Mouse (Mus musculus) olfactory bulb, adult 2 months (tissue): ENCODE measurements at regions not wholly inside any gene's neighbourhood (a gene's known extent, or its start where the extent isn't known, plus 50 kb on each side); places are given as distances from the start of the nearest gene placed in this dataset.

ENCODE experiments used
- H3K27ac ChIP-seq: fragments of 200-500 bp; 2 replicates; pipeline ENCODE4 v1.5.1; 2012; ENCODE audit warnings: low read depth, low read length; ENCODE audit not compliant: insufficient read depth
- H3K4me1 ChIP-seq: fragments of 200-500 bp; 2 replicates; pipeline ENCODE4 v1.6.1; 2012; ENCODE audit warnings: low read length; ENCODE audit not compliant: control insufficient read depth, insufficient read depth
- H3K4me3 ChIP-seq: fragments of 200-500 bp; 2 replicates; pipeline ENCODE4 v1.5.1; 2012; ENCODE audit warnings: mild to moderate bottlenecking, low read depth, low read length, moderate library complexity; ENCODE audit not compliant: insufficient read depth
- CTCF ChIP-seq: fragments of 200-500 bp; IDR thresholded peaks from 2 replicates; pipeline ENCODE4 v1.5.1; 2012; ENCODE audit warnings: low read depth, mild to moderate bottlenecking, low read length, moderate library complexity; ENCODE audit not compliant: insufficient read depth
- POLR2A ChIP-seq: fragments of 200-500 bp; IDR thresholded peaks from 2 replicates; pipeline ENCODE4 v1.6.1; 2012; ENCODE audit warnings: mild to moderate bottlenecking, low read depth, low read length, moderate library complexity; ENCODE audit not compliant: insufficient read depth
- WGBS: fragments of 180-500 bp; shearing (Covaris S2); methylation state at CpG from one replicate; pipeline ENCODE4 v1.1.7; 2018; 5-methylcytosine and 5-hydroxymethylcytosine counted together

- TF ChIP-seq CTCF (no peak), POLR2A (no peak)
- no peak overlapping the region for H3K27ac ChIP-seq
- no peaks in the 10 kb centered on the region for H3K4me1 ChIP-seq
- 92% methylated on average over 8 of the region's 8 CpGs for WGBS
- H3K4me3 ChIP-seq = no peak overlapping the region
Observed at GRCm38 (mm10) chr5:53398428-53399058, 67.4 kb upstream of the Rbpj start.

DNA sequence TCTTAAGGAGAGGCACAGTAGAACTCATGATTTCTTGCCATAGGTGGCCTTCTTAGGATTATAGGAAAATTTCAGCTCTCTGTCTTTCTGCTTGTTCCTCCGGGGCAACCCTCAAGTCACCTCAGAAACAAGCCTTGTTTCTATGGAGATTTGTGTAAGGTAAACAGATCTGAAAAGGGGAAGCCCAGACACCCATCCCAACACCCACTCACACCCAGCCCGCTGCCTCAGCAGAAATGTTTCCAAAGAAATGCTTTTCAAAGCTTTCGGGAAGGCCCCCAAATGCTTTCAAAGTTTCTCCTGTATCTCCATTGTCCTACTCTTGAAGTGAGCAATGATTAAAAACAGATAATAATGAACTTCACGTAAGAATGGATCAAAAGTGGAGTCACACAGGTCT is 64.9 kb upstream of the Rbpj start:
- H3K4me3 ChIP-seq = no peak overlapping the region
- no peaks in the 10 kb centered on the region for H3K4me1 ChIP-seq
- 61% methylated on average over 4 of the region's 4 CpGs for WGBS
- no peak for TF ChIP-seq POLR2A
- TF ChIP-seq CTCF = no peak
- H3K27ac ChIP-seq = no peak overlapping the region

DNA sequence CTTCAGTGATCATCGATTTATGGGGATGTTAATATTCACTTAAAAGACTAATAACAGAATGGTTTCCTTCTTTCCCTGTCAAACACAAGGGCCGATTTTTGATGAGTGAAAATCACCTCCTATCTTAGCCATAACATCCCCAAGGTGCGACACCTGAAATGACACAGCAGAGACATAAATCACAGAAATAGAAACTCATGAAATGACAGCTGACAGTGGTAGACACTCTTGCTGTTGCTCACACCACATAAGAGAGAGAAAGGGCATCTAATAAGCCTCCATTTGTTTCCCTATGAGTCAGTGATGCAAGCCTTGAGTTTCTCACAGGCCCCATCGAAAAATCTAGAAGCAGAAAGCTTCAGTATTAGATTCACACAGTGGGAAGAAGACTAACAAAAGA is 63.9 kb upstream of the Rbpj start:
- 91% methylated on average over 4 of the region's 4 CpGs for WGBS

GRCm38 (mm10) chr5:53402619-53403151 is 63.3 kb upstream of the Rbpj start:
- WGBS = 89% methylated on average over 9 of the region's 9 CpGs

More for the DNA sequence above, 63.9 kb upstream of the Rbpj start:
- Histone ChIP-seq H3K4me3 (no peak overlapping the region), H3K27ac (no peak overlapping the region), H3K4me1 (no peaks in the 10 kb centered on the region)
- no peak for TF ChIP-seq CTCF
- TF ChIP-seq POLR2A = no peak

DNA sequence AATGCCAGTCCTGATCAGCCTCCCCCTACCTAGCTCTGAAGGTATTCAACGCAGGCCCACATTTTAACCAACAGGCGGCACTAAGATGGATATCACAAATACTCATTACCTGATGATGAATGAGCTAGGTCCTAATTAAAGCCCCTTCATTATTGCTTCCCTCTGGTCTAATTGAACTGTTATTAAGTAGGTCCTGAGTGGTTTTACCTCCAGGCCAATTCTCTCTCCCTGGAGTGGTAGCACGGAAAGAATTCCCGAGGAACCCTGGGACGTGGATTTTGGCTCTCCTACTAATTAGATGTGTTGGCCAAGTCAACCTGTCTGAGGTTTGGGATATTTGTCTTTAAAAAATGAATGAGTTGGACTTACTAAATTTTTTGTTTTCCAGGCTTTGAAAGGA is 60.0 kb upstream of the Rbpj start:
- Histone ChIP-seq H3K4me1 (no peaks in the 10 kb centered on the region), H3K4me3 (no peak overlapping the region), H3K27ac (no peak overlapping the region)
- 71% methylated on average over 5 of the region's 5 CpGs for WGBS
- TF ChIP-seq POLR2A = no peak
- TF ChIP-seq CTCF = no peak

More at GRCm38 (mm10) chr5:53402619-53403151, 63.3 kb upstream of the Rbpj start:
- TF ChIP-seq CTCF (no peak), POLR2A (no peak)
- Histone ChIP-seq H3K4me3 (no peak overlapping the region), H3K4me1 (no peaks in the 10 kb centered on the region), H3K27ac (no peak overlapping the region)

GRCm38 (mm10) chr5:53407646-53408045 is 58.3 kb upstream of the Rbpj start:
- no peak overlapping the region for H3K27ac ChIP-seq
- 92% methylated on average over 2 of the region's 2 CpGs for WGBS
- no peak overlapping the region for H3K4me3 ChIP-seq
- TF ChIP-seq POLR2A (no peak), CTCF (no peak)
- H3K4me1 ChIP-seq = no peaks in the 10 kb centered on the region

DNA sequence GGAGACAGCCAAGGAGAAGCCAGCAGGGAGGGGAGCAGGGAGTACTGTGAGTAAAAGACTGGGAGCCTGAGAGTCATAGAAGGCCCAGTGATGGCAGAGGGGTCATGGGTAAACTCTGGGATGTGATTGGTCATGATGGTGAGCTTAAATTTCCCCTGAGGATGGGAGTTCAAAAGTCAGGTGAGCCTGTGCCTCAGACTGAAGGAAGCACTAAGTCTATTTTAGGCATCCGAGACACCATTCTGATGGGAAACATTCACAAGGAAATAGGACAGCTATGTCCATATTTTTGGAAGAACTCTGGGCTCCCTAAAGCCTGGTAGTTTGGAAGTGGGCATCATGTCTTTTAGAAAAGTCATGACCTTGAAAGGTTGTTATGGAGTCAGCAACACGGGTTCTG is 57.7 kb upstream of the Rbpj start:
- H3K27ac ChIP-seq = no peak overlapping the region
- H3K4me3 ChIP-seq = no peak overlapping the region
- WGBS = 92% methylated on average over 2 of the region's 2 CpGs
- H3K4me1 ChIP-seq = no peaks in the 10 kb centered on the region
- no peak for TF ChIP-seq POLR2A
- no peak for TF ChIP-seq CTCF

GRCm38 (mm10) chr5:53409740-53410139 is 56.2 kb upstream of the Rbpj start:
- 85% methylated on average over 3 of the region's 3 CpGs for WGBS
- H3K4me3 ChIP-seq = no peak overlapping the region
- no peaks in the 10 kb centered on the region for H3K4me1 ChIP-seq
- H3K27ac ChIP-seq = no peak overlapping the region
- no peak for TF ChIP-seq CTCF
- no peak for TF ChIP-seq POLR2A

- Histone ChIP-seq H3K4me1 (no peaks in the 10 kb centered on the region), H3K4me3 (no peak overlapping the region), H3K27ac (no peak overlapping the region)
- no peak for TF ChIP-seq POLR2A
- TF ChIP-seq CTCF = no peak
- WGBS = 86% methylated on average over 7 of the region's 7 CpGs
Observed at GRCm38 (mm10) chr5:53412391-53413075, 53.4 kb upstream of the Rbpj start.
